Mouse (Mus musculus): ENCODE results near the gene D10Wsu102e. TPM values are rescaled to one million over a fixed set of nuclear protein-coding genes. Genes with fewer than 3 reads are reported as not detected.
"Not testable (repeated sequence)": the region's sequence is repeated elsewhere in the genome, so short reads cannot be mapped to it uniquely, and the experiment has no call there.

Gene D10Wsu102e
- polyA plus RNA-seq, 1 experiment from 2014 or later: 1.3 TPM

DNA sequence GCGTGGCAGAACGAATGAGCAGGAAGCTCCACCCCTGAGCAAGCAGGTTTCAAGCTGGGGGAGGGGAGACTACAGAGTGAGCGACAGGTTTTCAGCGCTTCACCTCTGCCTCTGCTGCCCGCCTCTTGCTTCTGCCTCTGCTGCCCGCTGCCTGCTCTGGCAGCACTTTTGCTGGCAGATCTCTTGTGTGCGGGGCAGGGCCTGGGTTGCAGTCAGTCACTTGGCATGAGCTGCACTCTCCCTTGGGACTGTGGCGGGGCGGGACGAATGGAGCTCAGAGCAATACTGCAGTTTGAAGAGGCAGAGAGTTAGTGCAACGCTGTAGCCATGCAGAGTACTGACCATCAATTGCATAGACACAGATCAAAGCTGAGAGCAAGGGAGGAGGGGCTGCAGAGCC is 45.0 kb downstream of the D10Wsu102e start:
- H3K9me3 ChIP-seq (ENCODE audit: control insufficient read depth, low read length): peaks cover 4% of the 10 kb centered on the region; the same call in 1 of the 2 replicates

DNA sequence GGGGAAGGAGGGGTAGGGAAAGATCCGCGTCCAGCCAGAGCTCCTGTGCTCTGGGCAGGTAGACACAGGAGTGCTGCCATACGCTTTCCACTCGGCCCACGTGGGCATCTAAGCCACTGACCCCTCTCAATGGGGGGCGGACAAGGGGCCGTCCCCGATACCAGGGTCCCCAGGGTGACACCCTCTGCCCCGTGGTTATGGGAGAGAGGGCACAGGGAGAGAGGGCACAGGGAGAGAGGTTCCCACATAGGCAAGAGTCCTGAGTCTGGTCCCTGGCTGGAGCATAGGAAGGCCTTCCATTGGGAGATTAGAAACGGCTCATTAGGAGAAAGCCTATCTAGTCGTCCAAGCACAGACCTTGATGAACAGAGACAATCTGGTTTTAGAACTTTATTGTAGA is 45.7 kb downstream of the D10Wsu102e start:
- H3K27me3 ChIP-seq (replicated peaks; ENCODE audit: control insufficient read depth, insufficient read depth, low read length): no peaks in the 10 kb centered on the region
- H3K27ac ChIP-seq (ENCODE audit: low read length): no peak overlapping the region
- no peaks in the 10 kb centered on the region for H3K4me1 ChIP-seq (replicated peaks; ENCODE audit: control insufficient read depth, insufficient read depth, low read length)
- no peak overlapping the region for H3K4me3 ChIP-seq (replicated peaks; ENCODE audit: low read length)
- H3K36me3 ChIP-seq (ENCODE audit: control insufficient read depth, insufficient read depth): 0 out of 2 replicates have a peak, but pooled peaks cover 7% of the 10 kb centered on the region
- H3K4me2 ChIP-seq (ENCODE audit: low read length): no peak overlapping the region
- no peak overlapping the region for H3K9ac ChIP-seq (replicated peaks; ENCODE audit: low read depth, low read length)
- WGBS: 95% methylated on average over 11 of the region's 11 CpGs
- no peak for ATAC-seq
- H3K9me3 ChIP-seq (ENCODE audit: control insufficient read depth, low read length): peaks cover 4% of the 10 kb centered on the region; the same call in 1 of the 2 replicates

More for the DNA sequence above, 45.0 kb downstream of the D10Wsu102e start:
- no peak for ATAC-seq
- Histone ChIP-seq H3K4me2 (ENCODE audit: low read length) (no peak overlapping the region), H3K4me3 (replicated peaks; ENCODE audit: low read length) (no peak overlapping the region), H3K9ac (replicated peaks; ENCODE audit: low read depth, low read length) (no peak overlapping the region), H3K4me1 (replicated peaks; ENCODE audit: control insufficient read depth, insufficient read depth, low read length) (no peaks in the 10 kb centered on the region), H3K27me3 (replicated peaks; ENCODE audit: control insufficient read depth, insufficient read depth, low read length) (no peaks in the 10 kb centered on the region), H3K27ac (ENCODE audit: low read length) (no peak overlapping the region), H3K36me3 (ENCODE audit: control insufficient read depth, insufficient read depth) (0 out of 2 replicates have a peak, but pooled peaks cover 6% of the 10 kb centered on the region)
- 91% methylated on average over 11 of the region's 11 CpGs for WGBS

GRCm38 (mm10) chr10:83407141-83407540 is 47.1 kb downstream of the D10Wsu102e start:
- H3K9ac ChIP-seq (replicated peaks; ENCODE audit: low read depth, low read length): no peak overlapping the region
- no peak overlapping the region for H3K4me2 ChIP-seq (ENCODE audit: low read length)
- no peak overlapping the region for H3K27ac ChIP-seq (ENCODE audit: low read length)
- WGBS: 96% methylated on average over 10 of the region's 10 CpGs
- no peaks in the 10 kb centered on the region for H3K4me1 ChIP-seq (replicated peaks; ENCODE audit: control insufficient read depth, insufficient read depth, low read length)
- ATAC-seq: no peak
- peaks cover 4% of the 10 kb centered on the region; the same call in 1 of the 2 replicates for H3K9me3 ChIP-seq (ENCODE audit: control insufficient read depth, low read length)
- H3K36me3 ChIP-seq (ENCODE audit: control insufficient read depth, insufficient read depth): 0 out of 2 replicates have a peak, but pooled peaks cover 8% of the 10 kb centered on the region
- no peaks in the 10 kb centered on the region for H3K27me3 ChIP-seq (replicated peaks; ENCODE audit: control insufficient read depth, insufficient read depth, low read length)
- no peak overlapping the region for H3K4me3 ChIP-seq (replicated peaks; ENCODE audit: low read length)

- 96% methylated on average over 16 of the region's 16 CpGs for WGBS
- H3K27ac ChIP-seq (ENCODE audit: low read length); H3K4me2 ChIP-seq (ENCODE audit: low read length); H3K4me1 ChIP-seq (replicated peaks; ENCODE audit: control insufficient read depth, insufficient read depth, low read length); H3K27me3 ChIP-seq (replicated peaks; ENCODE audit: control insufficient read depth, insufficient read depth, low read length); ATAC-seq; H3K9me3 ChIP-seq (ENCODE audit: control insufficient read depth, low read length); H3K9ac ChIP-seq (replicated peaks; ENCODE audit: low read depth, low read length); H3K36me3 ChIP-seq (ENCODE audit: control insufficient read depth, insufficient read depth); H3K4me3 ChIP-seq (replicated peaks; ENCODE audit: low read length): not testable (repeated sequence)
Observed at GRCm38 (mm10) chr10:83418466-83418865, 58.4 kb downstream of the D10Wsu102e start.

GRCm38 (mm10) chr10:83448582-83448981 is 88.6 kb downstream of the D10Wsu102e start:
- WGBS: 94% methylated on average over 7 of the region's 7 CpGs
- Histone ChIP-seq H3K27me3 (replicated peaks; ENCODE audit: control insufficient read depth, insufficient read depth, low read length) (no peaks in the 10 kb centered on the region), H3K9me3 (ENCODE audit: control insufficient read depth, low read length) (peaks cover 17% of the 10 kb centered on the region), H3K27ac (ENCODE audit: low read length) (no peak overlapping the region), H3K4me3 (replicated peaks; ENCODE audit: low read length) (no peak overlapping the region), H3K4me1 (replicated peaks; ENCODE audit: control insufficient read depth, insufficient read depth, low read length) (no peaks in the 10 kb centered on the region), H3K36me3 (ENCODE audit: control insufficient read depth, insufficient read depth) (no peaks in the 10 kb centered on the region), H3K4me2 (ENCODE audit: low read length) (no peak overlapping the region), H3K9ac (replicated peaks; ENCODE audit: low read depth, low read length) (no peak overlapping the region)
- no peak for ATAC-seq

GRCm38 (mm10) chr10:83457531-83457930 is 97.5 kb downstream of the D10Wsu102e start:
- 90% methylated on average over 3 of the region's 3 CpGs for WGBS
- H3K27me3 ChIP-seq (replicated peaks; ENCODE audit: control insufficient read depth, insufficient read depth, low read length): no peaks in the 10 kb centered on the region

GRCm38 (mm10) chr10:83475226-83475625 is 115.2 kb downstream of the D10Wsu102e start:
- H3K36me3 ChIP-seq (ENCODE audit: control insufficient read depth, insufficient read depth): no peaks in the 10 kb centered on the region
- no peak for ATAC-seq
- 96% methylated on average over 13 of the region's 13 CpGs for WGBS
- H3K9ac ChIP-seq (replicated peaks; ENCODE audit: low read depth, low read length): no peak overlapping the region
- no peak overlapping the region for H3K27ac ChIP-seq (ENCODE audit: low read length)
- no peak overlapping the region for H3K4me3 ChIP-seq (replicated peaks; ENCODE audit: low read length)
- H3K9me3 ChIP-seq (ENCODE audit: control insufficient read depth, low read length): peaks cover 2% of the 10 kb centered on the region; the same call in 1 of the 2 replicates
- no peaks in the 10 kb centered on the region for H3K27me3 ChIP-seq (replicated peaks; ENCODE audit: control insufficient read depth, insufficient read depth, low read length)
- no peaks in the 10 kb centered on the region for H3K4me1 ChIP-seq (replicated peaks; ENCODE audit: control insufficient read depth, insufficient read depth, low read length)
- H3K4me2 ChIP-seq (ENCODE audit: low read length): no peak overlapping the region

More at GRCm38 (mm10) chr10:83457531-83457930, 97.5 kb downstream of the D10Wsu102e start:
- Histone ChIP-seq H3K4me1 (replicated peaks; ENCODE audit: control insufficient read depth, insufficient read depth, low read length) (no peaks in the 10 kb centered on the region), H3K36me3 (ENCODE audit: control insufficient read depth, insufficient read depth) (peaks cover 4% of the 10 kb centered on the region), H3K9ac (replicated peaks; ENCODE audit: low read depth, low read length) (no peak overlapping the region), H3K4me2 (ENCODE audit: low read length) (no peak overlapping the region), H3K4me3 (replicated peaks; ENCODE audit: low read length) (no peak overlapping the region), H3K27ac (ENCODE audit: low read length) (no peak overlapping the region), H3K9me3 (ENCODE audit: control insufficient read depth, low read length) (peaks cover 21% of the 10 kb centered on the region)
- no peak for ATAC-seq

DNA sequence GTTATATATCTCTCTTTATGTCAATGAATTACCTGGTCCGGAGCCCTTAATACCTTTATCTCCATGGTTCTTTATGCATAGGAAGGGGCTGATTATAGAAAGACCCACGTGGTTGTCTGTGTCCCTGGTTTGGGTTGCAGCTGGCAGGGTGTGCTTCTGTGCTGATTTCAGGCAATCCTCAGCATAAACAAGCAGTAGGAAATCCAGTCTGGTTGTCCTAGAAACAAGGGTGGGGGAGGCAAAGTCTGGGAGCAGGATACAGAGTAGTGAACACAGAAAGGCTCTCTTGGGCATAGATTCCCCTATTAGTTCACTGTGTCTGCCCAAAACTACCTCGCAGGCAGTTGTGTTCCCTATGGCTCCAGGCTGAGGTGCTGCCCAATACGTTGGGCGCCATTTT is 117.3 kb downstream of the D10Wsu102e start:
- Histone ChIP-seq H3K36me3 (ENCODE audit: control insufficient read depth, insufficient read depth) (no peaks in the 10 kb centered on the region), H3K9me3 (ENCODE audit: control insufficient read depth, low read length) (peaks cover 2% of the 10 kb centered on the region; the same call in 1 of the 2 replicates), H3K4me3 (replicated peaks; ENCODE audit: low read length) (no peak overlapping the region), H3K4me1 (replicated peaks; ENCODE audit: control insufficient read depth, insufficient read depth, low read length) (no peaks in the 10 kb centered on the region), H3K4me2 (ENCODE audit: low read length) (no peak overlapping the region), H3K27ac (ENCODE audit: low read length) (no peak overlapping the region), H3K9ac (replicated peaks; ENCODE audit: low read depth, low read length) (no peak overlapping the region), H3K27me3 (replicated peaks; ENCODE audit: control insufficient read depth, insufficient read depth, low read length) (no peaks in the 10 kb centered on the region)
- no peak for ATAC-seq
- WGBS: 84% methylated on average over 5 of the region's 5 CpGs

- Histone ChIP-seq H3K4me3 (replicated peaks; ENCODE audit: low read length) (no peak overlapping the region), H3K27ac (ENCODE audit: low read length) (no peak overlapping the region), H3K9ac (replicated peaks; ENCODE audit: low read depth, low read length) (no peak overlapping the region), H3K4me2 (ENCODE audit: low read length) (no peak overlapping the region), H3K9me3 (ENCODE audit: control insufficient read depth, low read length) (no peaks in the 10 kb centered on the region), H3K4me1 (replicated peaks; ENCODE audit: control insufficient read depth, insufficient read depth, low read length) (no peaks in the 10 kb centered on the region), H3K27me3 (replicated peaks; ENCODE audit: control insufficient read depth, insufficient read depth, low read length) (no peaks in the 10 kb centered on the region), H3K36me3 (ENCODE audit: control insufficient read depth, insufficient read depth) (peaks cover 23% of the 10 kb centered on the region)
- ATAC-seq: no peak
- WGBS: 88% methylated on average over 6 of the region's 6 CpGs
Observed at GRCm38 (mm10) chr10:83490506-83490905, 130.5 kb downstream of the D10Wsu102e start.

GRCm38 (mm10) chr10:83497321-83497720 is 137.3 kb downstream of the D10Wsu102e start:
- Histone ChIP-seq H3K9ac (replicated peaks; ENCODE audit: low read depth, low read length) (no peak overlapping the region), H3K9me3 (ENCODE audit: control insufficient read depth, low read length) (no peaks in the 10 kb centered on the region), H3K36me3 (ENCODE audit: control insufficient read depth, insufficient read depth) (peaks cover 8% of the 10 kb centered on the region), H3K4me1 (replicated peaks; ENCODE audit: control insufficient read depth, insufficient read depth, low read length) (no peaks in the 10 kb centered on the region), H3K27ac (ENCODE audit: low read length) (no peak overlapping the region), H3K4me3 (replicated peaks; ENCODE audit: low read length) (no peak overlapping the region), H3K27me3 (replicated peaks; ENCODE audit: control insufficient read depth, insufficient read depth, low read length) (no peaks in the 10 kb centered on the region), H3K4me2 (ENCODE audit: low read length) (no peak overlapping the region)
- no peak for ATAC-seq
- WGBS: 91% methylated on average over 13 of the region's 13 CpGs
